Mouse (Mus musculus) spleen, postnatal 14 days (tissue): ENCODE results near the gene Trim62.

Experiments
- DNase-seq, 2 experiments: peaks; one replicate each; pipeline ENCODE4 v3.0.0; 2021 to 2022; ENCODE audit warnings: low spot score in 2 of 2

Gene Trim62

DNA sequence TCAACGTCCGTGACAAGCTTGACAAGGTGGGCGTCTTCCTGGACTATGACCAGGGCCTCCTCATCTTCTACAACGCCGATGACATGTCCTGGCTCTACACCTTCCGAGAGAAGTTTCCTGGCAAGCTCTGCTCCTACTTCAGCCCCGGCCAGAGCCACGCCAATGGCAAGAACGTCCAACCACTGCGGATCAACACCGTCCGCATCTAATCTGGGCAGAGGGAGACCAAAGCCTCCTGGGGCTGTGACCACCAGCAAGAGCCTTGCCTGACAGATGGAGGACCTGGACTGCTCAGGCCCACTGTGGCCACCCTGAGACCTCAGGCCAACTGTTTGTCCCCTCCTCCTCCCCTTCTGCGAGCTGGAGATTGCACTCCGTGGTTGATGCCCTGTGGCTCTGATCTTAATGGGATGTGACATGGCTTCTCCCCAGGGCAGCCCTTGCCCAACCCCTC is 26.0 kb downstream of the Trim62 start:
- DNase-seq = no peak

DNA sequence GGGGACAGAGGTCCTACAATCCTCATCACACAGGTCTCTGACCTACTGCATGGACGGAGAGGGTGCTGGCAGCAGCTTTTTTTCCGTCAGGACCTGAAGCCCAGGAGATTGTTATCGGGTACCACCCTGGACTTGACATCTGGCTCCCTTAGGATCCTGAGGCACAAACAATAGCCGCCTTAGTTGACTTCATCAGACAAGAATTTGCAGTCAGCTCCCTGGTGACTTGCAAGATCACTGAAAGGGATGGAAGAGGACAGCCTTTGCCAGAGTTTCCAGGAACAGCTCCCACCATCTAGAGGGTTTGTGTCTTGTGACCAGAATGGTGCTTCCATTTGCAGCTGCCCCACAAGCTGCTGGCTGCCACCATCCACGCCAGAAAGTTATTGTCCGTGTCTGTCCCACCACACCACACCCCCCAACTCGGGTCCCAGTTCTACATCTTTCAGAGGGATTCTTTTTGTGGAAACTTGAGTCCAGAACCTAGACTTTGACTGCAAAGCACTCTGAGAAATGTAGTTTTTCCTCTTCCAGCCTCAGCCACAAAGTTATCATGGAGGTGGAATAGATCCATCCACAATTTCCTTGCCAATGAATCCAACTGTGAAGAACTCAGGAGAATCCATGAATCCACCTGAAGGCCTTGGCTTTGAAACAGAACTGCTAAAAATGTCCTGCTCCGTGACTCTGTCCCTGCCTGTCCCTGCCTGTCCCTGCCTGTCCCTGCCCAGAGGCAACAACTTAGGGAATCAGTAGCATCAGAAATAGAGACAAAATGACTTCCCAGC is 27.1 kb downstream of the Trim62 start:
- no peak for DNase-seq

- DNase-seq = no peak
These were observed 28.7 kb downstream of the Trim62 start for GRCm38 (mm10) chr4:128912085-128912484.

- no peak for DNase-seq
These were observed 30.4 kb downstream of the Trim62 start for GRCm38 (mm10) chr4:128913794-128914193.

DNA sequence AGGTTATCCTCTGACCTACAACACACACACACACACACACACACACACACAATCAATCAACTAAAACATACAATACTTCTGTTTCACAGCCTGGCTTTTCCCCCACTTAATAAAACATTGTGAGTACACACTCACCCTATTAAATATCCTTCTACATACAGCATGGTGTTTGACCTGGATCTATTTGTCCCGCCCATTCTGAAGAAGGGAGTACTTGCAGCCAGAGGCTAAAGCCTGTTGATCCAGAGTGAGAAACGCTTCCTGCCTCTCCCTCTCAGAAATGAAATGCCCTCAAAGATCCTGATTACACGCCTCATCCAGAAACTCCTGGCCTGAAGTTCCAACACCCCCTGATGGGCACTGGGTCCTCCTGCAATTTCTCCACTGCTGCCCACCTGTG is 33.7 kb downstream of the Trim62 start:
- DNase-seq = no peak

DNA sequence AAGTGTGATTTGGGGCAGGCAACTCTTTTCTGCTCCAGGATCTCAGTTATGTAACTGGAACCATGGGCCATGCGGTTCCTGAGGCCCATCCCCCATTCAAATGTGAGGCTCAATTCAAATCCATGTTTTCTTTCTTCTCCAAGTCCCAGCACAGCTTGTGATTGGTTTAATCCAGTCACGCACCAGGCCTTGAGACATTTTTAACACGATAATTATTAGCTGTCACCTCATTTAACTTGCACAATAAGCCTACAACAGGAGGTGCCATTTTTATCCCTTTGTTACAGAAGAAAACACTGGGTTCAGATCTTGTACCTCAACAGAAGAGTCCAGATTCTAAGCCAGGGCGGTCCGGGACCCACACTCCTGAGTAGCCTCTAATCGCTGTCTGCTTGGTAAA is 34.4 kb downstream of the Trim62 start:
- DNase-seq = no peak

- no peak for DNase-seq
These were observed 34.8 kb downstream of the Trim62 start for GRCm38 (mm10) chr4:128918187-128918586.

DNA sequence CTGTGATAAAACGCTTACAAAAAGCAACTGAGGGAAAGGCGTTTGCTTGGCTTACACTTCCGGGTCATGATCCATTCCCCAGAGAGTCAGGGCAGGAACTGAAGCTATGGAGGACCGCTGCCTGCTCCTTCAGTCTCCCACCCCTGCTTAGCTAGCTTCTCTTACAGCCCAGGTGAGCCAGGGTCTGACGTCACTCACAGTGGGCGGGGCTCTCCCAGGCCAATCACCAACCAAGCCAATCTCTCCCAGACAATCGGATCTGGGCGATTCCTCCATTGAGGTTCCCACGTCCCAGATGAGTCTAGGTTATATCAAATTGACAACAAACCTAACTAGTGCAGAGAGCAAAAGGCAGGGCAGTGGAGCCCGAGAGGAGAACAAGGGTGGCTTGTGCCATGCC is 35.7 kb downstream of the Trim62 start:
- no peak for DNase-seq

DNA sequence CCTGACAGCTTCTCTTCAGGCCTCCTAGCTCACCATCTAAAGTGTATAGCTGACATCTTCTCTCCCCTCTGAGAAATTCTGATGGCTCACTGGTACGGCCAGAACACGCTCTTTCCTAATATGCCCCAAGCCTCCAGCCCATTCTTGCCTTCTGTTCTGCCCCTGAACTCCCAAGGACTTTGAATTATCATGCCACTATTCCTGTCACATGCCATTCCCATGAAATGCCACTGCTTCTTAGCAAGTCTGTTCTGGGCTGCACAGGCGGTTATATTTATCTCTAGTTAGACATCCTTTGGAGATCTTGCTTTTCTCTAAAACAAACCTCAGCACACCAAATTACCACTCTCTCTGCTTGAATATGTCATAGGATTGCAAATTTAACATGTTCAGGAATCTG is 40.2 kb downstream of the Trim62 start:
- DNase-seq = no peak

- DNase-seq = peak in 1 of 2 experiments; percentile 45
These were observed 41.6 kb downstream of the Trim62 start for GRCm38 (mm10) chr4:128924841-128925606.

GRCm38 (mm10) chr4:128932783-128933182 is 49.4 kb downstream of the Trim62 start:
- DNase-seq = no peak

- no peak for DNase-seq
These were observed 52.2 kb downstream of the Trim62 start for GRCm38 (mm10) chr4:128935595-128935994.

DNA sequence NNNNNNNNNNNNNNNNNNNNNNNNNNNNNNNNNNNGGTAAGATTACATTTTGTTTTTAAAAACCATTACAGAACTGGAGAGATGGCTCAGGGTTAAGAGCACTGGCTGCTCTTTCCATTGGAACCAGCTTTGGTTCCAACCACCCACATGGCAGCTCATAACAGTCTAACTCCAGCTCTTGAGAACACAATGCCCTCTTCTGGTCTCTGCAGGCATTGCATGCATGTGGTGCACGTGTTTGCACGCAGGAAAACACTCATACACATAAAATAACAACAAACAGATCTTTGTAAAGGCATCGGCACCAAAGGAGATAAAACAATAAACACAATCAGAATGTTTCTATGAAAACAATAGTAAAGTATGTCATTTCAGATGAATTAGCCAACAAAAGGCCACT is 59.0 kb downstream of the Trim62 start:
- DNase-seq = no peak

- no peak for DNase-seq
These were observed 63.4 kb downstream of the Trim62 start for GRCm38 (mm10) chr4:128946736-128947135.

GRCm38 (mm10) chr4:128947326-128947933 is 64.0 kb downstream of the Trim62 start:
- DNase-seq = no peak

DNA sequence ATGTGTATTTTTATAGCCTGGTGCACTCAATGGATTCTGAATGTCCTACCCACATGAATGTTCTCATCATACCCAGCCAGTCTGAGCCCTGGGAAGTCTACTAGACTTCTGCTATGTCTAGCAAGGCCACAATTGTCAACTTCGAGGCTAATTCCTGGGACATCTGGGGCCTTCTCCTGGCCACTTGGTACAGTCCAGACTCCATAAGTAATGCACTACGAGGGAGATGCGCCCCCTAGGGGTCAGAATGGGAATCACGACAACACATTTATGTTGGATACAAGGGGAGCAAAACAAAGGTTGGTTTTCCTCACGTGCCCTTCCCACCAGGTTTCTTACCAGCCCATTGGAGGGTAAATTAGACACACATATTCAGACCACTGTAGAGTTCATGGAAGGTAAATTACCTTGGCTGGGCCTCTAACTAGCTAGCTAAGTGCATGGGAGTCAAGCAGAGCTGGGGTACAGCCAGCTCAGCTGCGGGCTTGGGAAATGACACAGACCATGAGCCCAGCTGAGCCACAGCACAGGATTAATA is 64.8 kb downstream of the Trim62 start:
- peak in 1 of 2 experiments; percentile 41 for DNase-seq

GRCm38 (mm10) chr4:128949470-128950005 is 66.2 kb downstream of the Trim62 start:
- DNase-seq = no peak

- DNase-seq = no peak
These were observed 67.1 kb downstream of the Trim62 start for GRCm38 (mm10) chr4:128950461-128950860.

- DNase-seq = no peak
These were observed 70.5 kb downstream of the Trim62 start for GRCm38 (mm10) chr4:128953851-128954250.

DNA sequence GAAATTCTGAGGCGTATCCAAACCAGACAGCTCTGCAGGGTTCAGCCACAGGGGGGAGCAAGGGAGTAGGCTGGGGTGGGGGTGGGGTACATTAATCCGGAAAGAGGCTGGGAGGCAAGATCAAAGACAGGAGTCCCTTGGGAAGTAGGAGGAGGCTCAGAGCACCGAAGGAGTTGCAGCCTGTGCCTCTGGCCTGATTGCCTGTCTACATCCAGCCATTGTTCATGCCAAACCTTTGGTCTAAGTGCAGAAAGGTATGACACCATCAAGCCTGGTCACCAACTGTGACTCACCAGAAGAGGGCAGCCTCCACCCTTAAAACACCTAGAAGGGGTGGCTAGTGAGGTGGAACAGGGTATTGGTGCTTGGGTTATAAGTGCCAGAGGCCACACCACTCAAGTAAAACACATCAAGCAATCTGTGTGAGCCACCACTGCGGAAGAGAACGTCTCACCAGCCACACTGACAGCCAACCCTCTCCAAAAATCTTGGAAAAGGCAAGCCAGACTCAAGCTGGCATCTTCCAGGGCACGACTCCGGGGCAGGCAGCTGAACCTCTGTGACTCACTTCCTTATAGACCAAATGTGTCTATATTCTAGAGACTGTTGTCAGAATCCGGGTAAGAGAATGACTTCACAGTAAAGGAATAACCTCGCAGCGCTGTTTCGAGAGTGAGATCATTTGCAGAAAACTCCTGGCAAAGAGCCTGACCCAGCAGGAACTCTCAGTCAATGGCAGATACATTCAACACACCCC is 74.0 kb downstream of the Trim62 start:
- peak in 1 of 2 experiments; percentile 26 for DNase-seq

DNA sequence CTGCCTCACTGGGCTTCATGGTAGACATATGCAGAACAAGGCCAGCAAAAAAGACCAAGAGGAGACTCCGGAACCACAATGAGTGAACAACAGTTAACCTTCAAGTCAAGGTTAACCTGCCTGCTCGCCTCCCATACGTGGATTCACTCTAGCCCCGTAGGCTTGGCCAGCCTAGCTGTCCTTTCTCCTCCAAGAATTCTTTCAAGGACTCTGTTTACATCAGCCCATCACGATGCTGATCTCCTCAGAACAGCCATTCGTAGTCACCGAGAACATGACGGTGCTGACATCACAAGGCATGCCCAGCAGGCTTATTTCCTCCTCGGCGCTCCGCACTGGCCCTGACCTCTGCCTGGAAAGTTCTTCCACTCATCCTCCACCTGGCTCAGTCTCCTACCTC is 74.8 kb downstream of the Trim62 start:
- no peak for DNase-seq
